Mouse (Mus musculus): ENCODE measurements at regions not wholly inside any gene's neighbourhood (a gene's known extent, or its start where the extent isn't known, plus 50 kb on each side); places are given as distances from the start of the nearest gene placed in this dataset.

DNA sequence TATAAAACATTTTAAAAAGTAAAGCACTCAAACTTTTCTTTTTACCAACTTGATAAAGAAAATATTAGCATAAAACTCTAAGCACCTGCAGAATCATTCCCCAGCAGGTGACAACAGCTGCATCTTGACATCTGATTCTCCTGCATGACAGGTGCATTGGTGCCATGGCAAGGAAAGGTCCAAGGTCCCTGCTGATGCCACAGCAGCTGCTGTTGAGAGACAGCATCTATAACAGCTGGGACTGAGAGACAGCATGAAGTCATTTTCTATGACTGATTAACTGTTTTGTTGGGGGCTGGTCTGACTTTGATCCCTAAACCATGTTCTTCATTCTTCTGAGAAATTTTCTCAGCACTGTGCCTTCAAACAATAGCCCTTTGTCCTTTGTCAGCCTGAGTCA, 1086.1 kb upstream of the Pcdh20 start:
- no peaks in the 10 kb centered on the region for H3K9me3 ChIP-seq (ENCODE audit: control insufficient read depth)
- H3K27ac ChIP-seq (ENCODE audit: low read depth, low read length) = no peak overlapping the region
- H3K4me2 ChIP-seq (replicated peaks; ENCODE audit: low read depth) = no peak overlapping the region
- ATAC-seq = no peak
- no peaks in the 10 kb centered on the region for H3K4me1 ChIP-seq (replicated peaks; ENCODE audit: control insufficient read depth, insufficient read depth, low read length)
- TF ChIP-seq CTCF (IDR thresholded peaks at IDR 0.05; ENCODE audit: low read depth) = no peak
- no peaks in the 10 kb centered on the region for H3K27me3 ChIP-seq (replicated peaks; ENCODE audit: control insufficient read depth, insufficient read depth, low read length)
- H3K4me3 ChIP-seq (ENCODE audit: low read depth, low read length) = no peak overlapping the region
- H3K36me3 ChIP-seq (ENCODE audit: control insufficient read depth, insufficient read depth) = no peaks in the 10 kb centered on the region
- no peak overlapping the region for H3K9ac ChIP-seq (ENCODE audit: low read depth, low read length)

DNA sequence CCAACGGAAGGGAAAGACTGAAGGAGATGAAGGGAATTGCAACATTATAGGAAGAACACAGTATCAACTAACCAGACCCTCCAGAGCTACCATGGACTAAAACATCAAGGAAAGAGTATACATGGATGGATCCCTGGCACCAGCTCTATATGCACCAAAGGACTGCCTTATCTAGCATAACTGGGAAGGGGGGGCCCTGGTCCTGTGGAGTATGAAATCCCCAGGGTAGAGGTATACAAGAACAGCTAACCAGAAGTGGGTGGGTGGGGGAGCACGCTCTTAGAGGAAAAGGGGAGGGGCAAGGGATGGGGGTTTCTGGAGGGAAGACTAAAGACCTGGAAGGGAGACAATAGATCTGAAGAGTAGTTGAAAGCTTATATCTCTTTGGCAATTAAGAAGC, 1085.0 kb upstream of the Pcdh20 start:
- ATAC-seq = no peak
- Histone ChIP-seq H3K4me1 (replicated peaks; ENCODE audit: control insufficient read depth, insufficient read depth, low read length) (no peaks in the 10 kb centered on the region), H3K4me2 (replicated peaks; ENCODE audit: low read depth) (no peak overlapping the region), H3K27me3 (replicated peaks; ENCODE audit: control insufficient read depth, insufficient read depth, low read length) (no peaks in the 10 kb centered on the region), H3K9me3 (ENCODE audit: control insufficient read depth) (no peaks in the 10 kb centered on the region), H3K27ac (ENCODE audit: low read depth, low read length) (no peak overlapping the region), H3K36me3 (ENCODE audit: control insufficient read depth, insufficient read depth) (no peaks in the 10 kb centered on the region), H3K9ac (ENCODE audit: low read depth, low read length) (no peak overlapping the region), H3K4me3 (ENCODE audit: low read depth, low read length) (no peak overlapping the region)
- WGBS = 70% methylated on average over 2 of the region's 2 CpGs
- no peak for TF ChIP-seq CTCF (IDR thresholded peaks at IDR 0.05; ENCODE audit: low read depth)

DNA sequence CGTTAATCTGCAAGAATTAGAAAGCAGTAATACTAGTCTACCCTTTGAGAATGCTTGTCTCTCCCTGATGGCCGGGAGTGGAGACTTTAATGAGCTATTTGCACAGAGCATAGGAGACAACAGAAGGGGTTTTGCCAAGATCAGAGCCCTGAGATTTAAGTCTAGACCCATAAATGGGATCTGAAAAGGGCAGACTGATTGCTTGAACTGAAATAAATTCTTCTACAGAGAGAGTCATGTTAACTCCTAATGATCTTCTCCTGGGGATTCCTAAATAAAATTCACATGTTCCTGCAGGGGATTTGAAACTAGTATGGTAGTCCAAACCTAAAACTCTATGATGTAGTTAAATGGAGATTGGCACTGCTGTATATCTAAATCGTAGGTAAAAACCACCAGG, 1082.9 kb upstream of the Pcdh20 start:
- H3K4me2 ChIP-seq (replicated peaks; ENCODE audit: low read depth) = no peak overlapping the region
- no peak for ATAC-seq
- 75% methylated on average over 3 of the region's 3 CpGs for WGBS
- no peaks in the 10 kb centered on the region for H3K36me3 ChIP-seq (ENCODE audit: control insufficient read depth, insufficient read depth)
- H3K9me3 ChIP-seq (ENCODE audit: control insufficient read depth) = no peaks in the 10 kb centered on the region
- no peak overlapping the region for H3K27ac ChIP-seq (ENCODE audit: low read depth, low read length)
- no peak for TF ChIP-seq CTCF (IDR thresholded peaks at IDR 0.05; ENCODE audit: low read depth)
- no peak overlapping the region for H3K9ac ChIP-seq (ENCODE audit: low read depth, low read length)
- no peaks in the 10 kb centered on the region for H3K4me1 ChIP-seq (replicated peaks; ENCODE audit: control insufficient read depth, insufficient read depth, low read length)
- no peak overlapping the region for H3K4me3 ChIP-seq (ENCODE audit: low read depth, low read length)
- H3K27me3 ChIP-seq (replicated peaks; ENCODE audit: control insufficient read depth, insufficient read depth, low read length) = no peaks in the 10 kb centered on the region

Measured in intestine, postnatal 0 days (tissue).